Mouse (Mus musculus): ENCODE results near the gene Ovol1.

Ovol1 gene

DNA sequence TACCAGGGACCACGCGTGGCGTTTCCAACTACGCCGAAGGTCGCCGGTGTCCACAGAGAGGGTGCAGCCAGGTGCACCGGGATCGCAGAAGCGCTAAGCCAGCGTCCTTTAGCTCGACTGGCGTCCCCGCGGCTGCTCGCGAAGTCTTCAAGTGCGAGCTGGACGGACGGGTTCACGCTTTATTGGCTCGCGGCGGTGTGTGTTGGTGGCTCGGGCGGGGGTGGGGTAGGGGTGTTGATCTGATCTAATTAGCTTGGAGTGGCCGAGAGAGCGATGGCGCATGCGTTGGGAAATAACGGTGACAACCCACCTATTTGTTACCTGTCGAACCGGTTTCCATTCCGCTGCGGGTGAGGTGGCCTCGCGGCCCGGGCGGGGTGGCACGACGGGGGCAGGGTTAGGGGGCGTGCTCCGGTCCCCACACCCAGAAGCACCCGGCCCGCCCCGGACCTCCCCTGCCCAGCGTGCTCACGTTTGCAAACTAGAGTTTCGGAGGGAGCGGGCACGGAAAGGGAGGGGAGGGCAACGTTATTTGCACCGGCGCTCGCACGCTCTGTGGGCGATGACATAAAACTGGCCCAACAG is at the start of gene Ovol1:
Gene Ovol1 (minus strand): TSS at position 190 of the 585 bp plus-strand sequence.
- DNase-seq (ENCODE audit: low read depth, low spot score) = no peak

DNA sequence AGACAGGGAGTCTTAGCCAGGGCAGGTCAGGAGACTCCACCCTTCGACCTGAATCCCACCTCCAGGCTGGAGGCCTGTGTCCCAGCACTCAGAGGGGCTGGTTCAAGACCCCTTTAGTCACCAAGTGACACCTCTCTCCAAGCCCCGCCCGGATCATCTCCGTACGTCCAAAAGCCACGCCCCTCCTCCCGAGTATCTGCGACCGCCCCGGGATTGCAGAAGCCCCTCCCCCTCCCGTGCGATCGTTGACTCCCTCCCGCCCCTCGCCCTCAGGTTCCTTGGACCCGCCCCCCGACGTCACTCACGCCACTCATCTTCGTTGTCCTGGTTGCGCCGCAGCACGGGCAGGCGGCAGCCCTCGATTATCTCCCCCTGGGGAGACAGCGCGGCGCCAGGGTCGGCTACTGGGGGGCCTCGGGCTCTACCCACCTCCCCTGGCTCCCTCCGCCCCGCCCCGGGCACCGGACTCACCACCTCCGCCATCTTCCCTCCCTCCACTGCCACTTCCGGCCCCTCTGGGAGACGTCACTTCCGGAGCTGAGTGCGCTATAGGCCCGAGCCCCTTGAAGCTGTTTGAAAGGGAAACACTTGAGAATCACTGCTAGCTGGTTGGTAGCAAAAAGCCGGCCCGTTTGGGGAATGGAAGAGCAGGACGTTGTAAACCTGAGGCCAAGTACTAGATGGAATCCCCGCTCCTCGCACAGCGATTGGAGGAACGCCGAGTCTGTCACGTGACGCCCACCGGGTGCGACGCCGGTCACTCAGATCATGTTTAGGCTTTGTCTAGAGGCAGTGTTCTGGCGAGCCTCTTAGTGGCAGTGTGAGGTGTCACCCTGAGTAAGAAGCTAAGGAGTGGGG is 49.3 kb upstream of the Ovol1 start, which contains the start of gene Kat5:
Gene Kat5 (minus strand): TSS at position 691 of the 858 bp plus-strand sequence.
- peak; percentile 98 for DNase-seq (ENCODE audit: low read depth, low spot score)

DNA sequence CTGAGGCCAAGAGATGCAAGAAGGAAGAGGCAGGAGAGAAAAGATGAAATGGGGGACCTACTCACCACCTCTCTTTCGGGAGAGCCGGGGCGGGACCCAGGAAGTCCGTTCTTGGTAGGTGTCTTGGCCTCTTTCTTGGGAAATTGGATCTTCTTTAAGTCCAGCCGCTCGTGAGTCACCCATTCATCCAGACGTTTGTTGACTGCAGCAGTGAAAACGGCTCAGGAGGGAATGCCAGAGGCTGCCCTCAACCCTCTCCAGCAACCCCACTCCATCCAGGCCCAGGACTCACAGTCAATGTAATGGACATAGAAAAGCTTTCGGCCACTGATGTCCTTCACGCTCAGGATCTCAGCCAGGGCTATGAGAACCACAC is 48.7 kb upstream of the Ovol1 start:
- DNase-seq (ENCODE audit: low read depth, low spot score) = no peak

DNA sequence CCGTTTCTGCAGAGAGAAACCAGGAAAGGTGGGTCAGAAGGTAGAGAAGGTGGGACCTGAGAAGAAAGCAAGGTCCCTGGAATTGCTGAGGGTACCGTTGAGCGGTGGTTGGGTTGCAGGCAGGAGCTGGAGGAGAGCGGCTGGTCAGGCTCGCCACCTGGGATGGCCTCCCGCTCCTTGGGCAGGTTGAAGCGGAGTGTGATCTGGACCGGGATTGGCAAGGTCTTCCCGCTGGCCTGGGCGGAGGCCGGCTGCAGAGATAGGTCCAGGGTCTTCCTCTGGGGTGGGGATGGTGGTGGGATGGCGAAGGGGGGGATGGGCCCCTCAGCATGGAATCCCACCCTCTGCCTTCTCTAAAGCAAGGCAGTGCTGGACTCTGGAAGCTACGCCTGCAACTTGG is 48.3 kb upstream of the Ovol1 start:
- no peak for DNase-seq (ENCODE audit: low read depth, low spot score)

DNA sequence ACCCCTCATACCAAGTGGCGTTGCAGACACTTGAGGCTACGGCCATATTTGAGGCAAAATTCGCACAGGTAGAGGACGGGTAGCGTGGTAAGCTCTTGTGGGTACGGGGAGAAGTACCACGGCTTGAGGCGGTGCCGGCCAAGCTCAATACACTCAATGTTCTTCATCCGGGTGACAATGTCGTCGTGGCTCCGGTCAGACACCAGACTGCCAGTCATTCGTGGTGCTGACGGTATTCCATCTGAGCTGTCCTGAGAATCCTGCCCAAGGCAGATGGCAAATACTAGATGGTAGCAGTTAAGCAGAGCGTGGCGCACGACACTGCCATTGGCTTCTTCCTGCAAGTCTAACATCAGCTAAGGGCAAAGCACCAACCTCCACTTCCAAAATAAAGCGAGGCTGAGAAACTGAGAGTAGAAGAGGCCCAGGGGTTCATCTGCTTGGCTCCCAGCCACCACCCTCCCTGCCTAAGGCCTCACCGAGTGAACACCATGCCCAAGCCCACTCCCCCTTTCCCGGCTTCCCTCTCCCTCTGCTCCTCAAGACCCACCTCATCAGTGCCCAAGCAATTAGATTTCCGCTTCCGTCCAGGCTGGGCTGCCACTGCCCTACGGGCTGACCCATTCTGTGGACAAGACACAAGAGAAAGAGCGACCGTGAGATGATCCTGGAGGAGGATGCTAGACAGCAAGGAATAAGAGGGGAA is 47.4 kb upstream of the Ovol1 start:
- no peak for DNase-seq (ENCODE audit: low read depth, low spot score)

DNA sequence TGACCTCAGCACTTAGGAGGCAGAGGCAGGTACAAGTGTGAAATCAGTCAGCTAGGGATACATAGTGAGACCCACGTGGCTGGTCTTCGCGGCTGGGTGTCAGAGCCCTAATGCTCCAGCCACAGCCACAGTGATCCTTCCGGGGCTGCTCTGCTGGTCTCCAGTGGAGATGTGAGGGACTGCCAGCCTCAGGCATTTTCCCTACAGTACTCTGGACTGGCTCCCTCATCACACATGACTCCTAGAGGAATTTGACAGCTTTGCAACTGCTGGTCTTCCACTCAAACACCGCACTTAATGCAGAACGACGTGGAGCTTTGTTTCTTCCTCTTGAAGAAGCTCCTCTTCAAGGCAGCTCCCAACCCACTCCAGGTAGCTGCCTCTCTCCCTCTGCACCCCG is 45.8 kb upstream of the Ovol1 start:
- DNase-seq (ENCODE audit: low read depth, low spot score) = no peak

DNA sequence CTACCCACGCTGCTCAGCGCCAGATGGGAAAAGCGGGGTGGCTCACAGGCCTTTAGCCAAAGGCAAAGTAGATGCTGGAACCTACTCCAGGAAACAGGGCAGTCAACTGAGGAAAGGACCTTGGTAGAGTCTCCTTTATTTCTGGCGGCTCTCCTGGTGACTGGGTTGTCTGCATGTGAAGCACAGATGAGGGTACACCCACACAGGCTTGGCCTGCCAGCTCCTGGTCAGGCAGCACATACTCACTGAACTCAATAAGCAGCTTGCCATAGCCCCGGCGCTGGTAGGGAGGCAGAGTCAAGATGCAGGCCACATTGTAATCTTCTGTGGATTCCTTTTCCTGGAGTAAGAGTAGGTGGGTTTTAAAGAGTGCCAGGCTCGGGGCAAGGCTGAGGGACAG is 44.7 kb upstream of the Ovol1 start:
- DNase-seq (ENCODE audit: low read depth, low spot score) = no peak

DNA sequence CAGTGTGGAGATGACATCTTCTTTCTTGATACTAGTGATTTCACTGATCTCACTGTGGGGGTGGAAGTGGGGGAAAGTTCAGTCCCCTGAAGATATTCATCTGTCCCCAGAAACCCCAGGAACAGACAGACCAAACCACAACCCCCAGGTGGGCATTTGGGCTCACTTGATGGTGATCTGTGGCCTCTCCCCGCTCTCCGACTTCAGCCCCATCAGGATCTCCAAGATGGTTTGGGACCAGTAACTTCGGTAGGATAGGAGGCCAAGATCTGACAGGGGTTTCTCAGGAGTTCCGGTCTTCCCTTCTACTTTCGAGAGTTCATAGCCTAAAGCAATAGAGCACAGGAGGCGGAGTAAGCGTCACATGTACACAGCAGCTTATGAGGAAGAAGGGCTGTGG is 43.2 kb upstream of the Ovol1 start:
- DNase-seq (ENCODE audit: low read depth, low spot score) = no peak

DNA sequence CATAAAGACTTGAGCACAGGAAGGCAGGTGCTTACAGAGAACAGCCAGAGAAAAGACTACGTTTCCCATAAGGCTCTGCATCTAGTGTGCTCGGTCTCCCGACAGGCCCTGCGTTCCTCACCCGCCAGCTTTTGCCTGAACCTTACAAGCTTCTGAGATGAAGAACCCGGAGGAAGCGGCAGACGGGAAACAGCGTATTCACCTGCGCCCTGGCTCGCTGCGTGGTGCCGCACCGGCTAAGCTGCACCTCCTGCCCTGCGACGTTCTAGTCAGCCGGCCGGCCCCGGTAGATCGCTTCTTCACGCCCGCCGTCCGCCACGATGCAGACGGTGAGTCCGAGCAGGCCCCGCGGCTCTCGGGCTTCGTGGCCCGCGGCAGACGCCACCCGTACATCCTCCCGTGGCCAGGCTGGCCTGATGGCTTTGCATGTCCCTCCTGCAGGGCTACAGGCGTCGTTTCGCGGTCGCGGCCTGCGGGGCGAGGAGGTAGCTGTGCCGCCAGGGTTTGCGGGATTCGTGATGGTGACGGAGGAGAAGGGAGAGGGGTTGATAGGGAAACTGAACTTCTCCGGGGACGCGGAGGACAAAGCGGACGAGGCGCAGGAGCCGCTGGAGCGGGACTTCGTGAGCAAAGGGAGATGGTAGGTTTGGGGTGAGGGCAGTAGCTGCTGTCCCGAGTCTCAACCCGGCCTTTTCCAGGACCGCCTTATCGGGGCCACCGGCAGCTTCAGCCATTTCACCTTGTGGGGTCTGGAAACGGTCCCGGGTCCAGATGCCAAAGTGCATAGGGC is 41.5 kb upstream of the Ovol1 start, which contains the start of gene Rnaseh2c:
Gene Rnaseh2c (plus strand): TSS at position 122 of the 790 bp plus-strand sequence.
- DNase-seq (ENCODE audit: low read depth, low spot score) = peak; percentile 89

DNA sequence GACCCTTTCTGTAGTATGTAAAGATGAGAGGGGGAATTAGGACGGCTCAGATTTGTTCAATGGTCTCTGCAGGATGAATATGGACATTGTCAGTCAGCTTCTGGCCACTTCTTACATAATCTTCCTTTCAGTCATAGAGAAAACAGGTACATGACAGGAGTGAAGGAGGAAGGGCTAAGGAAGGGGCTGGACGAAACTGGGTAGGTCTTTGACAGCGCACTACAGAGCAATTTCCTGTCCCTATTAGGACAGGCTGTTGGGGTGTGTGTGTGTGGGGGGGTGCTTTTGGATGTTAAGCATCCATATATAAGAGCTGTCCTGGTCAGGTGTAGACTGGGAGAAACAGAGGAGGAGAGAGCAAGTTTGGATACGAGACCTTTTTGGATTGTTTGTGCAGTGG is 38.8 kb upstream of the Ovol1 start:
- no peak for DNase-seq (ENCODE audit: low read depth, low spot score)

DNA sequence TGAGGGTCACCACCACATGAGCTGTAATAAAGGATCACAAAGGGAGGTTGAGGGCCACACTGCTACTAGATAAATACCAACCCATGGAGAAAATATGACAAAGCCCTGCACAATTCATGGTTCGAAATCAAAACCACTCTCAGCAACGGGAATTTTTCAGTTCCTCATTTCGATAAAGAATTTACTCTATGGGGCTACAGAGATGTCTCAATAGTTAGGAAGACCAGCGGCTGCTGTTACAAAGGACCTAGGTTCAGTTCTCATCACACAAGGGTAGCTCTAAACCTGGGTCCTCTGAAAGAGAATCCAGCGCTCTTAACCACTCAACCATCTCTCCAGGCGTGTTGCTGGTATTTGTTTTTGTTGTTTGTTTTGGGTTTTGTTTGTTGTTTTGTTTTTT is 31.4 kb upstream of the Ovol1 start:
- peak; percentile 19 for DNase-seq (ENCODE audit: low read depth, low spot score)

DNA sequence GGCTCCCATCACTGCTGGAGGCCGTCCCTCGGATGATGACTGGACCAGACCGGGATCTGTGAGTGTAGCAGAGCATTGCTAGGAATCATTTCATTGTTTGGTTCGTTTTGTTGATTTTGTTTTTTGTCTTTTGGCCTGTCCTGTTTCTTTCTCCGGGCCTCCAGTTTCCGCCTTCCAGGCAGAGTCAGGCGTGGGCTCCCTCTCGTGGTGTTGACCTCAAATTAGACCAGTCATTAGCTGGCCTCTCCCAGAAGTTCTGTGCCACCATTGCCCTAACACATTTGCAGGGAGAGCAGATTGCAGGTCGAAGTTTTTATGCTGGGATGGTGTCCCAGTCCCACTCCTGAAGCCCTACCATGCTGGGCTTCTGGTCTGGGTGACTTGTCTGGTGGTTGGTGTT is 28.7 kb upstream of the Ovol1 start:
- DNase-seq (ENCODE audit: low read depth, low spot score) = no peak

DNA sequence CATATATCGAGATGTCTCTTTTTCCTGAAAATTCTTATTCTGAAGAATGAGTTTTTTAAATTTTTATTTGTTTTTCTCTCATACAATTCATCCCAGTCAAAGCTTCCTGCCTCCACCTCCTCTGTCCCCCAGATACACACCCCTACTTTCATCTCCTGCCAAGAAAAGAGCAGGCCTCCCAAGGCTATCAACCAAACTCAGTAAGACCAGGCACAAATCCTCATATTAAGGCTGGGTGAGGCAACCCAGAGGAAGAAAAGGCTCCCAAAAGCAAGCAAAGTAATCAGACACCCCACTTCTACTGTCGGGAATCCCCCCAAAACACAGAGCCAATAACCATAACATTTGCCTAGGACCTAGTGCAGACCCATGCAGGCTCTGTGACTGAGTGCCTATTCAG is 21.5 kb upstream of the Ovol1 start:
- no peak for DNase-seq (ENCODE audit: low read depth, low spot score)

DNA sequence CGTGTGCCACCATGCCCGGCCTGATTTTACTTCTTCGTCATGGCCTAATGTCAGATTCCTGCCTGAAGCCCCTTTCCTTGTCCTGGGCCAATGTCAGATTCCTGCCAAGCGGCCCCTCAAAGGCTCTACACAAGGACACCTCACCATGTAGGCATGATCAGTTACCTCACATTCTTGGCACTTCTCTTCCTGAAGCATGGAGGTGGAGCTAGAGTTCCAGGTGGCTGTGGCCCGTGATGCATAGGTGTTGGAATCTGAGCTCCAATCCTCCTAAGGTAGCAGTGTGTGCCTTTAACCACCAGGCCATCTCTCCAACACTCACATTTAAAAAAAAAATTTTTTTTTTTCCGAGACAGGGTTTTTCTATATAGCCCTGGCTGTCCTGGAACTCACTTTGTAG is 20.3 kb upstream of the Ovol1 start:
- DNase-seq (ENCODE audit: low read depth, low spot score) = no peak

DNA sequence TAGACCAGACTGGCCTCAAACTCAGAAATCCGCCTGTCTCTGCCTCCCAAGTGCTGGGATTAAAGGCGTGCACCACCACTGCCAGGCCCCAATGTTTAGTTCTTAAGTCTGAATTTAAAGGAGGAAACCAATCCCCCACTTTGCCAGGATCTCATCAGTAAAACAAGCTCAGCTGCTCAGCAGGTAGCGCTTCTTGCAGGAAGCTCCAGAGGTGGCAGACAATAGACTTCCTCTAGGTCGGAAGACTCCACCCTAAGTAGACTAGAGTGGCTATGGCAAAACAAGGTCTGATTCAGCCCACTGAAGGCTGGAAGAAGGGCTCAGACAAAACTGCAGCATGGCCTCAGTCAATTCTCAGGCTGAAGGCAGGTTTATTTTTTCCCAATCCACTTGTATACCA is 19.5 kb upstream of the Ovol1 start:
- no peak for DNase-seq (ENCODE audit: low read depth, low spot score)

DNA sequence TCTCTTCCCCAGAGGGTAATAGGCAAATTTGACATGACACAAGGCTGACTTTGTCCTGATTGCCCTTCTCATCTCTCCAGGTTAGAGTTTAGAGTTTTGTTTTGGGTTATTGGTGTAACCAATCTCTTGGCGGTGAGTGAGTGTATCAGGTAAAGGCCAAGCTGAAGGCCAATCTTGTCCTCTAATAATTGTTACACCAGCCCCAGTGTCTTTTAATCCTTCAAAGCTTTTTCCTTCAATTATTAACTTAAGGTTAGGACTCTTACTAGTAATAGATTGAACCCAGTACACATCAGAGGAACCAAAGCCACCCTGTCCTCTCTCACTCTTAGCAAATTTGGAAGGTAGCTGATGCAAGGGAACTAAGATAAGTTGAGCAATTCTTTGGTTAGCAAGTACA is 14.9 kb upstream of the Ovol1 start:
- DNase-seq (ENCODE audit: low read depth, low spot score) = no peak

DNA sequence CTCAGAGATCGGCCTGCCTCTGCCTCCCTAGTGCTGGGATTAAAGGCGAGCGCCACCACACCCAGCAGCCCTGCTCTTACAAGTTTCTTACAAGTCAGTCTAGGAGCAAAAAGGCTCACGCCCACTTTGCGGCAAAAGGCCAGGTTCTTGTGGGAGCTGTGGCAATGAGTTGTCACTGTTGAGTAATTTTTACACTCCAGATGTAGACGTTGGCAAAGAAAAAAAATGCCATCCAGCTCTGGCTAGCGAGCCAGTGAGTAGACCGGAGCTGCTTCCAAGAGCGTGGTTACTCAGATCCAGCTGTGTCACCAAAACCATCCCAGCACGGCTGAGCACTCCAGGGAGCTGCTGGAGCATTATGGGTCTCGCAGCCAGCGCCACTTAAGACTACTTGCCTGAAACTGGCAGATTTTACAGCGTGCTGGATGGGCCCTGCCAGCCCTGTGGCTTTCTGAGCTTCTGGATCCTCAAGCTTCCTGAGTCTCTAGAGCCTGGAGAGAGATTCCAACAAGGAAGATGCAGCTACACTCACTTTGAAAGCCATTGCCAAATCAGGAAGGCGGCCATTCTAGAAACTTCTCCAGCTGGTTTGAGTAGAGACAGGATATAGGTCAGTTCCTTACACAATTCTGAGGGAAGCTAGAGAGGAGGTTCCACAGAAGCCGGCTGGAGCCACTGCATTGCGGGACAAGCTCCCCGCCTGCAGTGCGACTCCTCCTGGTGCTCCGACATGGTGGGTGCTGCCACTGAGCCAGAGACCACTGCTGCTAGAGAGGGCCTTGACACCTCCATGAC is 12.1 kb upstream of the Ovol1 start:
- no peak for DNase-seq (ENCODE audit: low read depth, low spot score)

DNA sequence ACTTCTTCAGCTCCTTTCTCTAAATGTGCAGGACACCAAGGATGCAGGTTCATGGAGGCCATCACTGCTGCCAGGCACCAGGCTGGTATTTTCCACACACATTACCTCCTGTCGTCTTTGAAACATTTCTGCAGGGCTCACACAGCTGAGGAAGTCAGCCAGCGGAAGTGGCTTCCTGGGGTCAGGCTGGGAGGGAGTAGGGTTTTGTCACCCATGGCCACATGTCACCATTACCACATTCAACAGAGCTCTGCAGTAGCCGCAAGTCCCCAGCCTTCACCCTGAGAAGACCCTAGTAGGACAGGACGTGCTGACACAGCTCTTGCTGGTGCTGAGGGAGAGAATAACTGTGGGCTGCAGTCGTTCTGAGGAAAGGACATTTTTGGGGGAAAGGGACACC is 11.4 kb upstream of the Ovol1 start:
- DNase-seq (ENCODE audit: low read depth, low spot score) = no peak

DNA sequence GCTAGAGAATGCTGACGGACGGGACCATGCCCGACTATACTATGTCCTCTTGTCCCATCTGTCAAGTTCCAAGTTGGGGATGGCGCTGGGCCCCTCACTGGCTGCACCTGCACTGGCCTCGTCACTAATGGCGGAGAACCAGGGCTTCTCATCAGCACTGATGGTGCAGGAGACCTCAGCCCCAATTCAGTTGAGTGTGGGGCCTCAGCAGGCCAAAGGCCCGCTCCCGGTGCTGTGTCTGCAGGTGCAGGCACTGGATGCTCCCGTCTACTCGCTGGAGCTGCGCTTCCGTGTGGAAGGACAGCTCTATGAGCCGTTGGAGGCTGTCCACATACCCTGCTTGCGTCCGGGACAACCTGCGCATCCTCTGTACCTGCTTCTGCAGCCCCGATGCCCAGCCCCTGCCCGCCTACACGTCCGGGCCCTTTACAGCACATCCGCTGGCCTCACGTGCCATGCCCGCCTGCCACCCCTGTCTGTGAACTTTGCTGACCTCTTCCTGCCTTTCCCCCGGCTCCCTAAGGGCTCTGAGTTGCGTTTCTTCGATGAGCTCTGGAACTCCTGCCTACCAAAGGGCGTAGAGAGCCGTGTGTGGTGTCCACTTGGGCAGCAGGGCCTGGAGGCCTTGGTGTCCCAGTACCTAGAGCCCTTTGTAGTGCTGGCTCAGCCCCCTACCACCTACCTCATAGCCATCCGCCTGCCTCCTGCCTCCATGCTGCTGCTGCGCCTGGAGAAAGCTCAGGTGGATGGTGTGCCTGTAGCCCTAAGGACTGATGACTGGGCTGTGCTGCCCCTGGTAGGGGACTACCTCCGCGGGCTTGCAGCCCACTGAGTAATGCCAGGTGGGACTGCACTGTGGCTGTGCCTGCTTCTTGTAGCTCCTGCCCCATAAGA is 10.2 kb upstream of the Ovol1 start:
- no peak for DNase-seq (ENCODE audit: low read depth, low spot score)

DNA sequence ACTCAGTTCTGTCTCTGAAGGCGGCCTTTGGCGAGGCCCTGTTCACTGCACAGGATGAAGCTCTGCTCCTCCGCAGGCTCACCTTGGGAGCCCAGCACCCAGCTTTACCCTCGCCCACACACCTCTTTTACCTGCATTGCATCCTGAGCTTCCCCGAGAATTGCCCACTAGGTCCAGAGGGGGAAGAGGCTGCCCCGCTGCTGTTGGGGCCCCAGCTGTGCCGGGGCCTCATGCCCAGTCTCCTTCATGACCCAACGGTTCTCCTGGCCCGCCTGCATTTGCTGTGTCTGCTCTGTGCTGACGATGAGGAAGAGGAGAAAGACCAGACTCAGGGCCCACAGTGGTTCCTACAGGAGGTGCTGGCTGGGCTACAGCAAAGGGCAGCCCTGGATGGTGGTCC is 9.1 kb upstream of the Ovol1 start:
- no peak for DNase-seq (ENCODE audit: low read depth, low spot score)

Measured in A20 (cell line).